Mouse (Mus musculus): Measurements from ENCODE around the gene Ggt6.

GRCm38 (mm10) chr11:72396621-72397020 lies 38.7 kb upstream of the Ggt6 start:
- TF ChIP-seq CTCF (IDR thresholded peaks at IDR 0.05; ENCODE audit: low read depth, low read length): no peak
- no peak for TF ChIP-seq POLR2A (IDR thresholded peaks at IDR 0.05; ENCODE audit: insufficient read depth, low read length)
